Mouse (Mus musculus) neural tube, embryonic 13.5 days (tissue): ENCODE measurements around the gene Eif4g3. TPM values are rescaled to one million over a fixed set of nuclear protein-coding genes. Genes with fewer than 3 reads are reported as not detected.

Source experiments
- ATAC-seq: fragments of 200-750 bp; cut with Nextera tagmentation; 2 replicates; pipeline ENCODE4 v1.8.0; 2017; ENCODE audit warnings: low read depth, mild to moderate bottlenecking, moderate TSS enrichment, moderate library complexity
- H3K27ac ChIP-seq: fragments of 300-500 bp; sonication (generic); replicated peaks from 2 replicates; pipeline ENCODE4 v1.5.1; 2015; ENCODE audit warnings: moderate library complexity, mild to moderate bottlenecking, inconsistent platforms
- H3K27me3 ChIP-seq: fragments of 300-500 bp; sonication (generic); 2 replicates; pipeline ENCODE4 v1.6.1; 2015; ENCODE audit warnings: mild to moderate bottlenecking, inconsistent platforms
- H3K36me3 ChIP-seq: fragments of 300-500 bp; sonication (generic); 2 replicates; pipeline ENCODE4 v1.6.1; 2015; ENCODE audit warnings: mild to moderate bottlenecking, inconsistent platforms
- H3K4me1 ChIP-seq: fragments of 300-500 bp; sonication (generic); replicated peaks from 2 replicates; pipeline ENCODE4 v1.6.1; 2015; ENCODE audit warnings: inconsistent platforms
- H3K4me2 ChIP-seq: fragments of 300-500 bp; sonication (generic); 2 replicates; pipeline ENCODE4 v1.6.1; 2015; ENCODE audit warnings: inconsistent platforms, mild to moderate bottlenecking, moderate library complexity
- H3K4me3 ChIP-seq: fragments of 300-500 bp; sonication (generic); 2 replicates; pipeline ENCODE4 v1.5.1; 2015; ENCODE audit warnings: mild to moderate bottlenecking, inconsistent platforms
- H3K9ac ChIP-seq: fragments of 300-500 bp; sonication (generic); 2 replicates; pipeline ENCODE4 v1.6.1; 2015; ENCODE audit warnings: moderate library complexity, mild to moderate bottlenecking, inconsistent platforms
- H3K9me3 ChIP-seq: fragments of 300-500 bp; sonication (generic); 2 replicates; pipeline ENCODE4 v1.6.1; 2016; ENCODE audit warnings: inconsistent platforms
- WGBS: fragments of 180-500 bp; shearing (Covaris S2); methylation state at CpG from one replicate; pipeline ENCODE4 v1.1.7; 2015; 5-methylcytosine and 5-hydroxymethylcytosine counted together
- polyA plus RNA-seq: library from polyadenylated mRNA; unstranded; fragments of >200 nt; fragmentation: Nextera tagmentation; extraction: Ambion mirVana; gene quantifications from 2 replicates; pipeline ENCODE4 v1.2.1, GENCODE M21; 2015

The Eif4g3 gene
- polyA plus RNA-seq, 1 experiment from 2014 or later: 51.1 TPM

- Histone ChIP-seq H3K9me3 (no peaks in the 10 kb centered on the region), H3K4me1 (peaks cover 16% of the 10 kb centered on the region), H3K4me3 (no peak overlapping the region), H3K36me3 (peaks cover 84% of the 10 kb centered on the region), H3K27me3 (no peaks in the 10 kb centered on the region), H3K9ac (no peak overlapping the region), H3K4me2 (no peak overlapping the region), H3K27ac (no peak overlapping the region)
- no peak for ATAC-seq
- WGBS: 86% methylated on average over 3 of the region's 3 CpGs
Observed at GRCm38 (mm10) chr4:138161550-138161949, 168.7 kb downstream of the Eif4g3 start.

GRCm38 (mm10) chr4:138163836-138164235 lies 171.0 kb downstream of the Eif4g3 start:
- peaks cover 16% of the 10 kb centered on the region for H3K4me1 ChIP-seq
- H3K4me3 ChIP-seq: no peak overlapping the region
- WGBS: 48% methylated on average over 2 of the region's 2 CpGs
- H3K4me2 ChIP-seq: no peak overlapping the region
- no peaks in the 10 kb centered on the region for H3K9me3 ChIP-seq
- peaks cover 86% of the 10 kb centered on the region for H3K36me3 ChIP-seq
- peak overlapping the region; percentile 63 for H3K27ac ChIP-seq
- ATAC-seq: no peak
- no peaks in the 10 kb centered on the region for H3K27me3 ChIP-seq
- H3K9ac ChIP-seq: peak overlapping the region; percentile 6; the same call in 1 of the 2 replicates

- no peak for ATAC-seq
- no peak overlapping the region for H3K4me2 ChIP-seq
- peaks cover 86% of the 10 kb centered on the region for H3K36me3 ChIP-seq
- no peak overlapping the region for H3K4me3 ChIP-seq
- WGBS: 92% methylated on average over 2 of the region's 2 CpGs
- peaks cover 16% of the 10 kb centered on the region for H3K4me1 ChIP-seq
- H3K27ac ChIP-seq: 0 out of 2 replicates have a peak overlapping the region, but pooled peaks have one; percentile 63
- H3K9me3 ChIP-seq: no peaks in the 10 kb centered on the region
- no peak overlapping the region for H3K9ac ChIP-seq
- no peaks in the 10 kb centered on the region for H3K27me3 ChIP-seq
Observed at GRCm38 (mm10) chr4:138164860-138165259, 172.0 kb downstream of the Eif4g3 start.

GRCm38 (mm10) chr4:138166519-138166918 lies 173.7 kb downstream of the Eif4g3 start:
- ATAC-seq: no peak
- no peaks in the 10 kb centered on the region for H3K9me3 ChIP-seq
- peaks cover 16% of the 10 kb centered on the region for H3K4me1 ChIP-seq
- peaks cover 88% of the 10 kb centered on the region for H3K36me3 ChIP-seq
- no peak overlapping the region for H3K9ac ChIP-seq
- H3K27me3 ChIP-seq: no peaks in the 10 kb centered on the region
- 94% methylated on average over 10 of the region's 10 CpGs for WGBS
- no peak overlapping the region for H3K4me2 ChIP-seq
- no peak overlapping the region for H3K4me3 ChIP-seq
- no peak overlapping the region for H3K27ac ChIP-seq

- no peak overlapping the region for H3K9ac ChIP-seq
- no peaks in the 10 kb centered on the region for H3K27me3 ChIP-seq
- no peak overlapping the region for H3K4me3 ChIP-seq
- no peaks in the 10 kb centered on the region for H3K9me3 ChIP-seq
- H3K27ac ChIP-seq: no peak overlapping the region
- peaks cover 13% of the 10 kb centered on the region for H3K4me1 ChIP-seq
- H3K4me2 ChIP-seq: no peak overlapping the region
- ATAC-seq: no peak
- peaks cover 94% of the 10 kb centered on the region for H3K36me3 ChIP-seq
- 89% methylated on average over 3 of the region's 3 CpGs for WGBS
Observed at GRCm38 (mm10) chr4:138168162-138168561, 175.3 kb downstream of the Eif4g3 start.

- H3K4me1 ChIP-seq: 0 out of 2 replicates have a peak, but pooled peaks cover under 1% of the 10 kb centered on the region
- no peak overlapping the region for H3K27ac ChIP-seq
- H3K4me3 ChIP-seq: no peak overlapping the region
- 93% methylated on average over 4 of the region's 4 CpGs for WGBS
- ATAC-seq: no peak
- H3K9ac ChIP-seq: no peak overlapping the region
- H3K9me3 ChIP-seq: no peaks in the 10 kb centered on the region
- H3K36me3 ChIP-seq: peaks cover 94% of the 10 kb centered on the region
- no peak overlapping the region for H3K4me2 ChIP-seq
- no peaks in the 10 kb centered on the region for H3K27me3 ChIP-seq
Observed at GRCm38 (mm10) chr4:138169420-138169819, 176.6 kb downstream of the Eif4g3 start.

- ATAC-seq: no peak
- 90% methylated on average over 4 of the region's 4 CpGs for WGBS
- Histone ChIP-seq H3K4me1 (no peaks in the 10 kb centered on the region), H3K4me3 (no peak overlapping the region), H3K4me2 (no peak overlapping the region), H3K9me3 (no peaks in the 10 kb centered on the region), H3K27me3 (no peaks in the 10 kb centered on the region), H3K27ac (no peak overlapping the region), H3K9ac (no peak overlapping the region), H3K36me3 (peaks cover 94% of the 10 kb centered on the region)
Observed at GRCm38 (mm10) chr4:138172686-138173085, 179.9 kb downstream of the Eif4g3 start.

GRCm38 (mm10) chr4:138179391-138179790 lies 186.6 kb downstream of the Eif4g3 start:
- no peaks in the 10 kb centered on the region for H3K9me3 ChIP-seq
- no peak overlapping the region for H3K9ac ChIP-seq
- H3K4me1 ChIP-seq: no peaks in the 10 kb centered on the region
- H3K4me3 ChIP-seq: no peak overlapping the region
- no peak overlapping the region for H3K27ac ChIP-seq
- H3K27me3 ChIP-seq: no peaks in the 10 kb centered on the region
- WGBS: 97% methylated on average over 5 of the region's 5 CpGs
- no peak for ATAC-seq
- H3K36me3 ChIP-seq: peaks cover 96% of the 10 kb centered on the region
- no peak overlapping the region for H3K4me2 ChIP-seq

GRCm38 (mm10) chr4:138180719-138181118 lies 187.9 kb downstream of the Eif4g3 start:
- 92% methylated on average over 4 of the region's 4 CpGs for WGBS
- ATAC-seq: no peak
- Histone ChIP-seq H3K4me1 (no peaks in the 10 kb centered on the region), H3K9me3 (no peaks in the 10 kb centered on the region), H3K4me2 (no peak overlapping the region), H3K4me3 (no peak overlapping the region), H3K27ac (no peak overlapping the region), H3K27me3 (no peaks in the 10 kb centered on the region), H3K9ac (no peak overlapping the region), H3K36me3 (peaks cover 96% of the 10 kb centered on the region)

GRCm38 (mm10) chr4:138184056-138184455 lies 191.2 kb downstream of the Eif4g3 start:
- Histone ChIP-seq H3K9me3 (no peaks in the 10 kb centered on the region), H3K4me1 (no peaks in the 10 kb centered on the region), H3K4me2 (no peak overlapping the region), H3K9ac (no peak overlapping the region), H3K4me3 (no peak overlapping the region), H3K27ac (no peak overlapping the region), H3K27me3 (no peaks in the 10 kb centered on the region), H3K36me3 (peaks cover 96% of the 10 kb centered on the region)
- 80% methylated on average over 5 of the region's 5 CpGs for WGBS
- ATAC-seq: no peak

- ATAC-seq: no peak
- Histone ChIP-seq H3K4me2 (no peak overlapping the region), H3K4me3 (no peak overlapping the region), H3K9me3 (no peaks in the 10 kb centered on the region), H3K27ac (no peak overlapping the region), H3K27me3 (no peaks in the 10 kb centered on the region), H3K9ac (no peak overlapping the region), H3K4me1 (no peaks in the 10 kb centered on the region), H3K36me3 (peaks cover 96% of the 10 kb centered on the region)
- WGBS: 91% methylated on average over 5 of the region's 5 CpGs
Observed at GRCm38 (mm10) chr4:138184573-138184981, 191.8 kb downstream of the Eif4g3 start.

GRCm38 (mm10) chr4:138185961-138186360 lies 193.1 kb downstream of the Eif4g3 start:
- no peak overlapping the region for H3K27ac ChIP-seq
- H3K36me3 ChIP-seq: peaks cover 96% of the 10 kb centered on the region
- no peak overlapping the region for H3K4me3 ChIP-seq
- H3K9me3 ChIP-seq: no peaks in the 10 kb centered on the region
- ATAC-seq: no peak
- WGBS: 95% methylated on average over 7 of the region's 7 CpGs
- no peaks in the 10 kb centered on the region for H3K27me3 ChIP-seq
- H3K4me2 ChIP-seq: no peak overlapping the region
- no peaks in the 10 kb centered on the region for H3K4me1 ChIP-seq
- H3K9ac ChIP-seq: no peak overlapping the region

GRCm38 (mm10) chr4:138187995-138188394 lies 195.2 kb downstream of the Eif4g3 start:
- peaks cover 97% of the 10 kb centered on the region for H3K36me3 ChIP-seq
- 91% methylated on average over 7 of the region's 7 CpGs for WGBS

More at GRCm38 (mm10) chr4:138187995-138188394, 195.2 kb downstream of the Eif4g3 start:
- no peak for ATAC-seq
- H3K9me3 ChIP-seq: no peaks in the 10 kb centered on the region
- no peaks in the 10 kb centered on the region for H3K27me3 ChIP-seq
- H3K4me3 ChIP-seq: no peak overlapping the region
- no peak overlapping the region for H3K4me2 ChIP-seq
- H3K4me1 ChIP-seq: no peaks in the 10 kb centered on the region
- H3K27ac ChIP-seq: no peak overlapping the region
- no peak overlapping the region for H3K9ac ChIP-seq
